Mouse (Mus musculus) myocyte (in vitro differentiated cells): ENCODE results near the gene Arhgap10. TPM values are rescaled to one million over a fixed set of nuclear protein-coding genes. Genes with fewer than 3 reads are reported as not detected.

Experiments used
- H3K27me3 ChIP-seq: one replicate; pipeline ENCODE4 v1.6.1; 2011; ENCODE audit not compliant: control insufficient read depth, insufficient read depth, insufficient read length
- H3K36me3 ChIP-seq: one replicate; pipeline ENCODE4 v1.6.1; 2011; ENCODE audit not compliant: control insufficient read depth, insufficient read depth
- H3K4me2 ChIP-seq: one replicate; pipeline ENCODE4 v1.6.1; 2011; ENCODE audit warnings: low read depth, control low read depth
- H3K4me3 ChIP-seq: one replicate; pipeline ENCODE4 v1.5.1; 2011; ENCODE audit warnings: mild to moderate bottlenecking, control low read depth, moderate library complexity
- H3K79me2 ChIP-seq: one replicate; pipeline ENCODE4 v1.6.1; 2011; ENCODE audit not compliant: control insufficient read depth, insufficient read depth
- H3ac ChIP-seq: one replicate; pipeline ENCODE4 v1.6.1; 2011; ENCODE audit not compliant: control insufficient read depth, insufficient read length
- CEBPB ChIP-seq: IDR thresholded peaks from 2 replicates; pipeline ENCODE4 v1.6.1; 2011; ENCODE audit warnings: mild to moderate bottlenecking, moderate library complexity; ENCODE audit not compliant: poor library complexity, insufficient read depth, severe bottlenecking
- E2F4 ChIP-seq: IDR thresholded peaks from one replicate; pipeline ENCODE4 v1.6.1; 2011; ENCODE audit warnings: mild to moderate bottlenecking, control low read depth, moderate library complexity; ENCODE audit not compliant: insufficient read depth
- MAX ChIP-seq: IDR thresholded peaks from one replicate; pipeline ENCODE4 v1.6.1; 2011; ENCODE audit warnings: low read depth, mild to moderate bottlenecking, control low read depth
- MYOD1 ChIP-seq, 3 experiments: IDR thresholded peaks; one replicate each; pipeline ENCODE4 v1.6.1; 2011; ENCODE audit warnings: control low read depth in 2 of 3, low read depth in 2 of 3, mild to moderate bottlenecking in 2 of 3, moderate library complexity in 1 of 3; ENCODE audit not compliant: insufficient read length in 2 of 3, control insufficient read depth in 1 of 3
- MYOG ChIP-seq, 3 experiments: IDR thresholded peaks; one replicate each; pipeline ENCODE4 v1.6.1; 2011; ENCODE audit warnings: control low read depth in 2 of 3, low read depth in 2 of 3, mild to moderate bottlenecking in 2 of 3; ENCODE audit not compliant: insufficient read length in 2 of 3, control insufficient read depth in 1 of 3, insufficient read depth in 1 of 3
- POLR2A ChIP-seq: IDR thresholded peaks from one replicate; pipeline ENCODE4 v1.6.1; 2011; ENCODE audit warnings: low read depth, mild to moderate bottlenecking, control low read depth, moderate library complexity; ENCODE audit not compliant: insufficient read length
- POLR2AphosphoS2 ChIP-seq: IDR thresholded peaks from one replicate; pipeline ENCODE4 v1.6.1; 2011; ENCODE audit warnings: low read depth, control low read depth; ENCODE audit not compliant: insufficient read length
- REST ChIP-seq: IDR thresholded peaks from one replicate; pipeline ENCODE4 v1.6.1; 2011; ENCODE audit warnings: mild to moderate bottlenecking, control low read depth, moderate library complexity; ENCODE audit not compliant: insufficient read depth, insufficient read length
- SRF ChIP-seq: IDR thresholded peaks from one replicate; pipeline ENCODE4 v1.6.1; 2011; ENCODE audit warnings: low read depth; ENCODE audit not compliant: control insufficient read depth, insufficient read length
- TCF12 ChIP-seq: IDR thresholded peaks from one replicate; pipeline ENCODE4 v1.6.1; 2011; ENCODE audit warnings: mild to moderate bottlenecking, control low read depth; ENCODE audit not compliant: poor library complexity, insufficient read depth, severe bottlenecking
- TCF3 ChIP-seq: IDR thresholded peaks from one replicate; pipeline ENCODE4 v1.6.1; 2011; ENCODE audit warnings: low read depth, control low read depth; ENCODE audit not compliant: insufficient read length
- USF1 ChIP-seq: IDR thresholded peaks from one replicate; pipeline ENCODE4 v1.6.1; 2011; ENCODE audit warnings: low read depth, mild to moderate bottlenecking, control low read depth, moderate library complexity
- polyA plus RNA-seq: library from polyadenylated mRNA; unstranded; fragments of >200 nt; fragmentation: generic; extraction: Trizol; gene quantifications from one replicate; pipeline ENCODE4 v1.2.1, GENCODE M21; 2012; ENCODE audit warnings: missing spikeins

Arhgap10 gene
- polyA plus RNA-seq, 1 experiment = 18.1 TPM

GRCm38 (mm10) chr8:77473373-77473772 lies 44.4 kb downstream of the Arhgap10 start:
- Histone ChIP-seq H3K27me3 (no peaks in the 10 kb centered on the region), H3K36me3 (peaks cover 3% of the 10 kb centered on the region), H3K4me3 (no peak overlapping the region), H3K4me2 (no peak overlapping the region), H3ac (no peak overlapping the region), H3K79me2 (peaks cover 80% of the 10 kb centered on the region)
- no peak for TF ChIP-seq POLR2AphosphoS2
- no peak for TF ChIP-seq SRF
- TF ChIP-seq USF1 = no peak
- TF ChIP-seq MAX = no peak
- no peak for TF ChIP-seq TCF12
- no peak for TF ChIP-seq REST
- no peak for TF ChIP-seq E2F4
- TF ChIP-seq MYOG (IDR thresholded peaks at IDR 0.05; ENCODE audit: control insufficient read depth in 1 of 3, insufficient read depth in 1 of 3, insufficient read length in 2 of 3, low read depth in 2 of 3) = no peak
- TF ChIP-seq MYOD1 (IDR thresholded peaks at IDR 0.05; ENCODE audit: control insufficient read depth in 1 of 3, insufficient read length in 2 of 3, low read depth in 2 of 3) = no peak
- TF ChIP-seq POLR2A = no peak
- TF ChIP-seq TCF3 = no peak
- TF ChIP-seq CEBPB = no peak

GRCm38 (mm10) chr8:77461392-77461791 lies 56.4 kb downstream of the Arhgap10 start:
- Histone ChIP-seq H3K4me3 (no peak overlapping the region), H3K27me3 (no peaks in the 10 kb centered on the region)
- TF ChIP-seq MYOG (IDR thresholded peaks at IDR 0.05; ENCODE audit: control insufficient read depth in 1 of 3, insufficient read depth in 1 of 3, insufficient read length in 2 of 3, low read depth in 2 of 3) (no peak), MAX (no peak), TCF3 (no peak), TCF12 (no peak), REST (no peak), POLR2AphosphoS2 (no peak), CEBPB (no peak), USF1 (no peak), SRF (no peak), POLR2A (no peak), MYOD1 (IDR thresholded peaks at IDR 0.05; ENCODE audit: control insufficient read depth in 1 of 3, insufficient read length in 2 of 3, low read depth in 2 of 3) (no peak), E2F4 (no peak)

GRCm38 (mm10) chr8:77460363-77460762 lies 57.4 kb downstream of the Arhgap10 start:
- Histone ChIP-seq H3K79me2 (peaks cover 18% of the 10 kb centered on the region), H3K4me3 (no peak overlapping the region), H3K36me3 (no peaks in the 10 kb centered on the region), H3K27me3 (no peaks in the 10 kb centered on the region), H3K4me2 (no peak overlapping the region), H3ac (no peak overlapping the region)
- TF ChIP-seq TCF12 = no peak
- no peak for TF ChIP-seq POLR2AphosphoS2
- no peak for TF ChIP-seq TCF3
- TF ChIP-seq MYOG (IDR thresholded peaks at IDR 0.05; ENCODE audit: control insufficient read depth in 1 of 3, insufficient read depth in 1 of 3, insufficient read length in 2 of 3, low read depth in 2 of 3) = no peak

More at GRCm38 (mm10) chr8:77461392-77461791, 56.4 kb downstream of the Arhgap10 start:
- H3K4me2 ChIP-seq = no peak overlapping the region
- no peak overlapping the region for H3ac ChIP-seq
- H3K36me3 ChIP-seq = no peaks in the 10 kb centered on the region
- H3K79me2 ChIP-seq = peaks cover 18% of the 10 kb centered on the region

GRCm38 (mm10) chr8:77459696-77460095 lies 58.1 kb downstream of the Arhgap10 start:
- Histone ChIP-seq H3K4me3 (no peak overlapping the region), H3K36me3 (no peaks in the 10 kb centered on the region), H3K79me2 (peaks cover 18% of the 10 kb centered on the region), H3K4me2 (no peak overlapping the region), H3ac (no peak overlapping the region), H3K27me3 (no peaks in the 10 kb centered on the region)
- no peak for TF ChIP-seq SRF
- TF ChIP-seq POLR2AphosphoS2 = no peak
- no peak for TF ChIP-seq MYOD1 (IDR thresholded peaks at IDR 0.05; ENCODE audit: control insufficient read depth in 1 of 3, insufficient read length in 2 of 3, low read depth in 2 of 3)
- TF ChIP-seq TCF3 = no peak
- no peak for TF ChIP-seq MAX
- TF ChIP-seq POLR2A = no peak
- TF ChIP-seq E2F4 = no peak
- no peak for TF ChIP-seq TCF12
- TF ChIP-seq MYOG (IDR thresholded peaks at IDR 0.05; ENCODE audit: control insufficient read depth in 1 of 3, insufficient read depth in 1 of 3, insufficient read length in 2 of 3, low read depth in 2 of 3) = no peak
- no peak for TF ChIP-seq USF1
- no peak for TF ChIP-seq REST
- no peak for TF ChIP-seq CEBPB

- Histone ChIP-seq H3K79me2 (peaks cover 8% of the 10 kb centered on the region), H3K36me3 (no peaks in the 10 kb centered on the region), H3K4me2 (no peak overlapping the region), H3ac (no peak overlapping the region), H3K27me3 (no peaks in the 10 kb centered on the region), H3K4me3 (no peak overlapping the region)
- no peak for TF ChIP-seq CEBPB
- TF ChIP-seq MYOD1 (IDR thresholded peaks at IDR 0.05; ENCODE audit: control insufficient read depth in 1 of 3, insufficient read length in 2 of 3, low read depth in 2 of 3) = no peak
- TF ChIP-seq TCF12 = no peak
- TF ChIP-seq SRF = no peak
- no peak for TF ChIP-seq POLR2A
Measured at GRCm38 (mm10) chr8:77458575-77458974, 59.2 kb downstream of the Arhgap10 start.
